Mouse (Mus musculus): ENCODE data around the gene Vmn1r167. TPM values are rescaled to one million over a fixed set of nuclear protein-coding genes. Genes with fewer than 3 reads are reported as not detected.
"Not testable (repeated sequence)": the region's sequence is repeated elsewhere in the genome, so short reads cannot be mapped to it uniquely, and the experiment has no call there.

Gene Vmn1r167
- polyA plus RNA-seq (2015; fragmentation: Nextera tagmentation; extraction: Ambion mirVana) = not detected in 2 replicates

- H3K4me1 ChIP-seq; H3K27me3 ChIP-seq; H3K27ac ChIP-seq; H3K9me3 ChIP-seq (replicated peaks); H3K4me3 ChIP-seq (replicated peaks); H3K36me3 ChIP-seq; ATAC-seq (replicated peaks; ENCODE audit: low FRiP score); H3K9ac ChIP-seq; H3K4me2 ChIP-seq: not testable (repeated sequence)
- WGBS = 88% methylated on average over 2 of the region's 2 CpGs
Measured at GRCm38 (mm10) chr7:23507106-23507505, at the start of gene Vmn1r167. Gene Vmn1r167, minus strand, starts transcription at chr7:23507206.

DNA sequence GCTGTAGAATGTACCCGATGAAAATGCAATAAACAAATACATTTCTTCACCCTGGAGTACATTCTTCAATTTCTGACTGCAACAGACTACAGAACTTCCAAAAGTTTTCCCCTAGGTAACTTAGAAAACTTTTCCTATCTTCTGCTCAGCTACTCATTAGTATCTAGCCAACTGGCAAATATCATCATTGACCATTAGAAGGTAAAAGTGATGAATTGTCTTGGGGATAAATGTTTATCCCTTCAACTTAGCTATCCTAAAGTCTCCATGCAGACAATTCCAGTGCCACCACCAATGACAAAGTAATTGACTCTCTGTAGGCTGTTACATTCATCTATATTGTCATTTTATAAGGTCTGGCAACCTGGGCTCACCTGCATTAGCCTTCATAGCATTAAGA lies 32.4 kb upstream of the Vmn1r167 start, which contains the start of gene Vmn1r168:
Vmn1r168 (plus strand) TSS at position 301 of the 400 bp plus-strand sequence.
- not testable (repeated sequence) for H3K9me3 ChIP-seq (replicated peaks); H3K9ac ChIP-seq; ATAC-seq (replicated peaks; ENCODE audit: low FRiP score); H3K4me1 ChIP-seq; H3K27ac ChIP-seq; H3K36me3 ChIP-seq; H3K4me3 ChIP-seq (replicated peaks); H3K4me2 ChIP-seq; H3K27me3 ChIP-seq
- no CpG with 5 or more reads among the region's 1 CpGs for WGBS

DNA sequence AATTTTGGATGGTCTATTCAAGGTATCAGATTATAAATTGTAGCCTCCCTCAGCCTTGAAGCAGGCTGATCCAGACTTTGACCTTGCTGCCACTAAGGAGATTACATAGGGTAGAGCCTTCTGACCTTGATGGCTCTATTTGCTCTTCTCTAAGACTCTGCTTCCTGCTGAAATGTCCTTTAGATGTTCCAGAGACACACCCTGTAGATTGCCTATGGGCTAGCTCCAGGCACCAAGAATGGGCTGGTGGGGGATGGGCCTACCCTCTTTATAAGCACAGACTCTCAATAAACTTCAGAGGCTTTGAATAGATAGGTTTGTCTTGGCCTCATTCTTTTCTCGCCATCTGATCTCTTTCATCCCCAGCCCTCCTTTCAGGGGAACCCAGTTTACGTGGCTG lies 34.1 kb downstream of the Vmn1r167 start:
- H3K27me3 ChIP-seq; H3K4me2 ChIP-seq; ATAC-seq (replicated peaks; ENCODE audit: low FRiP score); H3K36me3 ChIP-seq; H3K27ac ChIP-seq; H3K4me1 ChIP-seq; H3K9ac ChIP-seq; H3K4me3 ChIP-seq (replicated peaks): not testable (repeated sequence)
- WGBS = 71% methylated on average over 2 of the region's 2 CpGs
- peaks cover 14% of the 10 kb centered on the region for H3K9me3 ChIP-seq (replicated peaks)

GRCm38 (mm10) chr7:23470832-23471231 lies 36.2 kb downstream of the Vmn1r167 start:
- not testable (repeated sequence) for H3K4me1 ChIP-seq; H3K4me2 ChIP-seq; H3K27ac ChIP-seq; H3K4me3 ChIP-seq (replicated peaks); ATAC-seq (replicated peaks; ENCODE audit: low FRiP score); H3K36me3 ChIP-seq; H3K27me3 ChIP-seq; H3K9ac ChIP-seq
- H3K9me3 ChIP-seq (replicated peaks) = peaks cover 14% of the 10 kb centered on the region
- 60% methylated on average over 3 of the region's 3 CpGs for WGBS

- not testable (repeated sequence) for H3K27me3 ChIP-seq; H3K27ac ChIP-seq; H3K36me3 ChIP-seq; ATAC-seq (replicated peaks; ENCODE audit: low FRiP score); H3K4me1 ChIP-seq; H3K4me3 ChIP-seq (replicated peaks); H3K4me2 ChIP-seq; H3K9ac ChIP-seq
- H3K9me3 ChIP-seq (replicated peaks) = peaks cover 16% of the 10 kb centered on the region
- 81% methylated on average over 3 of the region's 3 CpGs for WGBS
Measured at GRCm38 (mm10) chr7:23470201-23470600, 36.8 kb downstream of the Vmn1r167 start.

Other genes with a start within 250 kb of the Vmn1r167 start
- not detected in 2 replicates for gene Gm6902, start 228.3 kb downstream of the Vmn1r167 start, polyA plus RNA-seq (2015; fragmentation: Nextera tagmentation; extraction: Ambion mirVana)
- gene Nlrp4e, start 206.0 kb downstream of the Vmn1r167 start, polyA plus RNA-seq (2015; fragmentation: Nextera tagmentation; extraction: Ambion mirVana) = not detected in 2 replicates
- not detected in 2 replicates for gene Nlrp5, start 121.3 kb downstream of the Vmn1r167 start, polyA plus RNA-seq (2015; fragmentation: Nextera tagmentation; extraction: Ambion mirVana)
- not detected in 2 replicates for gene Vmn1r168, start 32.5 kb upstream of the Vmn1r167 start, polyA plus RNA-seq (2015; fragmentation: Nextera tagmentation; extraction: Ambion mirVana)
- not detected in 2 replicates for gene Vmn1r169, start 68.3 kb upstream of the Vmn1r167 start, polyA plus RNA-seq (2015; fragmentation: Nextera tagmentation; extraction: Ambion mirVana)
- not detected in 2 replicates for gene Vmn1r170, start 99.0 kb upstream of the Vmn1r167 start, polyA plus RNA-seq (2015; fragmentation: Nextera tagmentation; extraction: Ambion mirVana)
- not detected in 2 replicates for gene Vmn1r171, start 123.5 kb upstream of the Vmn1r167 start, polyA plus RNA-seq (2015; fragmentation: Nextera tagmentation; extraction: Ambion mirVana)
- not detected in 2 replicates for gene Vmn1r172, start 151.1 kb upstream of the Vmn1r167 start, polyA plus RNA-seq (2015; fragmentation: Nextera tagmentation; extraction: Ambion mirVana)
- gene Vmn1r173, start 193.5 kb upstream of the Vmn1r167 start, polyA plus RNA-seq (2015; fragmentation: Nextera tagmentation; extraction: Ambion mirVana) = not detected in 2 replicates
- not detected in 2 replicates for gene Vmn1r174, start 245.1 kb upstream of the Vmn1r167 start, polyA plus RNA-seq (2015; fragmentation: Nextera tagmentation; extraction: Ambion mirVana)